Mouse (Mus musculus) MEL (cell line): ENCODE measurements around the gene Gm20388. TPM values are rescaled to one million over a fixed set of nuclear protein-coding genes. Genes with fewer than 3 reads are reported as not detected.
A peak's percentile ranks its signal among the peaks of the same experiment; 100 is the strongest.

Experiments
- DNase-seq: peaks from one replicate; pipeline ENCODE4 v3.0.0; 2011; ENCODE audit warnings: low read depth, low spot score
- H3K27ac ChIP-seq: 2 replicates; pipeline ENCODE4 v1.5.1; 2012; ENCODE audit warnings: low read depth, mild to moderate bottlenecking, control low read depth, low read length, moderate library complexity; ENCODE audit not compliant: control insufficient read depth
- H3K27me3 ChIP-seq, 2 experiments: fragments of 150-350 bp in 1 of 2; sonication (generic) in 1 of 2; 2 replicates each; pipeline ENCODE4 v1.6.1; 2012; ENCODE audit warnings: low read length in 2 of 2, mild to moderate bottlenecking in 2 of 2, improper control_type of control experiment in 1 of 2, moderate library complexity in 1 of 2; ENCODE audit not compliant: insufficient read depth in 2 of 2, control insufficient read depth in 1 of 2
- H3K36me3 ChIP-seq, 2 experiments: 2 replicates each; pipeline ENCODE4 v1.6.1; 2012 to 2014; ENCODE audit warnings: low read length in 2 of 2, improper control_type of control experiment in 1 of 2, inconsistent platforms in 1 of 2, mild to moderate bottlenecking in 1 of 2; ENCODE audit not compliant: insufficient read depth in 2 of 2, control insufficient read depth in 1 of 2
- H3K4me1 ChIP-seq, 2 experiments: fragments of 150-350 bp in 1 of 2; sonication (generic) in 1 of 2; 2 replicates each; pipeline ENCODE4 v1.6.1; 2012; ENCODE audit warnings: low read length in 2 of 2, improper control_type of control experiment in 1 of 2, mild to moderate bottlenecking in 1 of 2; ENCODE audit not compliant: insufficient read depth in 2 of 2, control insufficient read depth in 1 of 2
- H3K4me3 ChIP-seq, 2 experiments: fragments of 150-350 bp in 1 of 2; sonication (generic) in 1 of 2; 2 replicates each; pipeline ENCODE4 v1.5.1; 2012; ENCODE audit warnings: low read depth in 2 of 2, low read length in 2 of 2, mild to moderate bottlenecking in 2 of 2, moderate library complexity in 2 of 2, control low read depth in 1 of 2, improper control_type of control experiment in 1 of 2; ENCODE audit not compliant: control insufficient read depth in 1 of 2, insufficient read depth in 1 of 2
- H3K79me2 ChIP-seq: 2 replicates; pipeline ENCODE4 v1.6.1; 2012; ENCODE audit warnings: mild to moderate bottlenecking, low read length, moderate library complexity; ENCODE audit not compliant: control insufficient read depth, poor library complexity, insufficient read depth
- H3K9ac ChIP-seq: 2 replicates; pipeline ENCODE4 v1.6.1; 2012; ENCODE audit warnings: low read depth, mild to moderate bottlenecking, control low read depth, low read length, moderate library complexity; ENCODE audit not compliant: control insufficient read depth, poor library complexity, severe bottlenecking
- H3K9me3 ChIP-seq: fragments of 150-350 bp; sonication (generic); replicated peaks from 2 replicates; pipeline ENCODE4 v1.6.1; 2012; ENCODE audit warnings: mild to moderate bottlenecking, low read length, improper control_type of control experiment, moderate library complexity; ENCODE audit not compliant: insufficient read depth
- CHD1 ChIP-seq: IDR thresholded peaks from 2 replicates; pipeline ENCODE4 v1.6.1; 2012; ENCODE audit warnings: low read depth, mild to moderate bottlenecking, inconsistent platforms, low read length, improper control_type of control experiment
- CTCF ChIP-seq, 3 experiments: IDR thresholded peaks in 2 of 3; conservative IDR thresholded peaks in 1 of 3; 2 replicates each; pipeline ENCODE4 v1.5.1; 2011 to 2012; ENCODE audit warnings: low read length in 3 of 3, low read depth in 2 of 3, mild to moderate bottlenecking in 2 of 3, improper control_type of control experiment in 1 of 3, inconsistent platforms in 1 of 3, mixed read lengths in 1 of 3, moderate library complexity in 1 of 3; ENCODE audit not compliant: control insufficient read depth in 1 of 3, insufficient read depth in 1 of 3, poor library complexity in 1 of 3, severe bottlenecking in 1 of 3
- ELF1 ChIP-seq: IDR thresholded peaks from 2 replicates; pipeline ENCODE4 v1.6.1; 2014; ENCODE audit warnings: low read depth, mild to moderate bottlenecking, inconsistent platforms, low read length, improper control_type of control experiment, moderate library complexity
- GABPA ChIP-seq: IDR thresholded peaks from 2 replicates; pipeline ENCODE4 v1.6.1; 2012; ENCODE audit warnings: low read depth, mild to moderate bottlenecking, inconsistent platforms, low read length, improper control_type of control experiment, moderate library complexity
- GATA1 ChIP-seq: IDR thresholded peaks from 2 replicates; pipeline ENCODE4 v1.6.1; 2011; ENCODE audit warnings: low read depth, low read length, improper control_type of control experiment
- MAX ChIP-seq: IDR thresholded peaks from 2 replicates; pipeline ENCODE4 v1.6.1; 2011; ENCODE audit warnings: low read length, improper control_type of control experiment
- MEF2A ChIP-seq: IDR thresholded peaks from 2 replicates; pipeline ENCODE4 v1.6.1; 2014; ENCODE audit warnings: low read depth, mild to moderate bottlenecking, inconsistent platforms, low read length, improper control_type of control experiment; ENCODE audit not compliant: poor library complexity, insufficient replicate concordance, severe bottlenecking; ENCODE audit errors: extremely low read depth
- MXI1 ChIP-seq: IDR thresholded peaks from 2 replicates; pipeline ENCODE4 v1.6.1; 2011; ENCODE audit warnings: mild to moderate bottlenecking, low read depth, low read length, improper control_type of control experiment
- NRF1 ChIP-seq: IDR thresholded peaks from 2 replicates; pipeline ENCODE4 v1.6.1; 2014; ENCODE audit warnings: low read depth, mild to moderate bottlenecking, inconsistent platforms, low read length, improper control_type of control experiment, moderate library complexity; ENCODE audit not compliant: poor library complexity, insufficient read depth, severe bottlenecking
- POLR2A ChIP-seq, 2 experiments: IDR thresholded peaks; 2 replicates each; pipeline ENCODE4 v1.6.1; 2011 to 2012; ENCODE audit warnings: low read length in 2 of 2, mild to moderate bottlenecking in 2 of 2, control low read depth in 1 of 2, improper control_type of control experiment in 1 of 2, low read depth in 1 of 2, moderate library complexity in 1 of 2; ENCODE audit not compliant: control insufficient read depth in 1 of 2, insufficient read depth in 1 of 2, poor library complexity in 1 of 2
- POLR2AphosphoS2 ChIP-seq: IDR thresholded peaks from 2 replicates; pipeline ENCODE4 v1.6.1; 2011; ENCODE audit warnings: low read length, improper control_type of control experiment
- POLR2AphosphoS5 ChIP-seq: IDR thresholded peaks from 2 replicates; pipeline ENCODE4 v1.6.1; 2012; ENCODE audit warnings: low read depth, borderline replicate concordance, mild to moderate bottlenecking, inconsistent platforms, low read length, moderate library complexity, mixed read lengths
- RAD21 ChIP-seq: IDR thresholded peaks from 2 replicates; pipeline ENCODE4 v1.6.1; 2011; ENCODE audit warnings: mild to moderate bottlenecking, low read depth, low read length, improper control_type of control experiment
- RCOR1 ChIP-seq: IDR thresholded peaks from 2 replicates; pipeline ENCODE4 v1.6.1; 2012; ENCODE audit warnings: low read depth, mild to moderate bottlenecking, inconsistent platforms, low read length, improper control_type of control experiment
- TBP ChIP-seq: IDR thresholded peaks from 2 replicates; pipeline ENCODE4 v1.8.0; 2011; ENCODE audit warnings: low read depth, low read length, improper control_type of control experiment
- TCF12 ChIP-seq: IDR thresholded peaks from 2 replicates; pipeline ENCODE4 v1.6.1; 2014; ENCODE audit warnings: low read depth, mild to moderate bottlenecking, inconsistent platforms, low read length, improper control_type of control experiment, moderate library complexity
- UBTF ChIP-seq: IDR thresholded peaks from 2 replicates; pipeline ENCODE4 v1.6.1; 2012; ENCODE audit warnings: low read depth, mild to moderate bottlenecking, inconsistent platforms, low read length, improper control_type of control experiment, moderate library complexity, borderline replicate concordance; ENCODE audit not compliant: insufficient read depth
- USF1 ChIP-seq: IDR thresholded peaks from 2 replicates; pipeline ENCODE4 v1.6.1; 2014; ENCODE audit warnings: low read depth, mild to moderate bottlenecking, inconsistent platforms, low read length, improper control_type of control experiment, moderate library complexity
- ZMIZ1 ChIP-seq: IDR thresholded peaks from 2 replicates; pipeline ENCODE4 v1.6.1; 2012; ENCODE audit warnings: low read depth, mild to moderate bottlenecking, inconsistent platforms, low read length, improper control_type of control experiment, moderate library complexity
- ZNF384 ChIP-seq: IDR thresholded peaks from 2 replicates; pipeline ENCODE4 v1.6.1; 2012; ENCODE audit warnings: low read depth, mild to moderate bottlenecking, inconsistent platforms, low read length, improper control_type of control experiment
- polyA plus RNA-seq, 2 experiments: library from polyadenylated mRNA; stranded (reverse) in 1 of 2; unstranded in 1 of 2; fragments of >175 nt in 1 of 2; fragments of >200 nt in 1 of 2; gene quantifications; 2 replicates each; pipeline versions ENCODE4 v1.2.1 to v1.2.4; 2012; ENCODE audit warnings: low replicate concordance in 2 of 2, low read depth in 1 of 2; ENCODE audit not compliant: insufficient read length in 2 of 2, insufficient read depth in 1 of 2, missing spikeins in 1 of 2
- total RNA-seq: library from RNA; depleted of rRNA; stranded (reverse); fragments of 300-350 nt; gene quantifications from 2 replicates; pipeline ENCODE4 v1.2.3, GENCODE M21; 2012

The Gm20388 gene
- total and polyA plus RNA-seq, 3 experiments = 11.1 to 17.8 TPM; not detected in 1

DNA sequence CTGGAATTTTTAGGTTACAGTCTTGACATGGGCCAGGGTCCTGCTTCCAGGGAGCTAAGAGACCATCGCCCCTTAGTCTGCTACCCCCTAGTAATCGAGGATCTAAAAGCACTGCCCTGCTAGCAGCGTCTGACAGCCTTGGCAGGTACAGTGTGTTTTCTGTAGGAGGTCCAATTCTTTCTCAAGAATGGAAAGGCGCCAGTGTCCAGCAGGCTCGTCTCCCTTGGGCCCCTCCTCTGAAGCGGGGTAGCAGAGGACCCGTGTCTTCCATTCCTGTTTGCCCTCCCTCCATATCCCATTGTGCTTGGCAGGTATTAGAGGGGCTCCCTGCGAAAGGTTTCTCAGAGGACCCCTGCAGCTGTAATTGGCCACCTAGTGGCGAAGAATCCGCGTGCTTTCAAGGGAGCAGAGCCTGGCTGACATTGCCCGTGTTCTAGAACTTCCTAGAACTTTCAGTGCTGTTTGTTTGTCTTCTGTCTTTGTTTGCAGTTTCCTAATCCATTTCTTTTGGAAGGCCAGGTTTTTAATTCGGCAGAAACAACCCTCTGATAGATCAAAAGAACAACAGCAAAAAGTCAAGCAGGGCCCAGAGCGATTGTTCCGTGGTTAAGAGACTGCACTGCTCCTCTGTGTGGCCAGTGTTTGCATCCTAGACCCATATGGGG, 2136.7 kb downstream of the Gm20388 start:
- Histone ChIP-seq H3K79me2 (no peaks in the 10 kb centered on the region), H3K27ac (no peak overlapping the region), H3K36me3 (no peaks in the 10 kb centered on the region), H3K27me3 (no peaks in the 10 kb centered on the region), H3K4me3 (no peak overlapping the region), H3K9ac (no peak overlapping the region), H3K9me3 (no peaks in the 10 kb centered on the region), H3K4me1 (no peaks in the 10 kb centered on the region)
- no peak for DNase-seq
- TF ChIP-seq MEF2A = no peak
- peak in 1 of 3 experiments; percentile 25; a peak in 1 of 6 replicates for TF ChIP-seq CTCF (IDR thresholded peaks at IDR 0.05 in 2 of 3, conservative IDR thresholded peaks at IDR 0.05 in 1 of 3; ENCODE audit: control insufficient read depth in 1 of 3, insufficient read depth in 1 of 3, low read depth in 2 of 3, low read length in 3 of 3, poor library complexity in 1 of 3, severe bottlenecking in 1 of 3)

DNA sequence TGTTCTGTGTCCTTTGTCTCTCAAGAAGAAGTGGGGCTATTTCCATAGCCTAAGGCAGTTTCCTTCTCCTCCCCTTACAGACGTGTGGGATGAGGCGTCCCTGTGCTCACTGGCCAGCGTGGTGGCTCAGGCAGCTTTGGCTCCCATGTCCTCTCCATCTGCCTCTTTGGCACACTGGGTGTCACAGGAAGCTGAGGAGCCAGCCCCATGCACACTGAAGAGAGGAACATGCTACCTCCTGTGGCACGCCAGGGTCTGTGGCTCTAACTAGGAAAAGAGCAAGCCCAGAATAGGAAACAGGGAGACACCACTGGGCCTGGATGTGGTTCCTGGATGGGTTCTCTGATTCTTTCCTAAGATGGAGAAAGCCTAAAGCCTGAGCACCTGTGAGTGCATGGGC, 2138.6 kb downstream of the Gm20388 start:
- Histone ChIP-seq H3K4me1 (no peaks in the 10 kb centered on the region), H3K79me2 (no peaks in the 10 kb centered on the region), H3K9me3 (no peaks in the 10 kb centered on the region), H3K4me3 (no peak overlapping the region), H3K27me3 (no peaks in the 10 kb centered on the region), H3K9ac (no peak overlapping the region), H3K27ac (no peak overlapping the region), H3K36me3 (no peaks in the 10 kb centered on the region)
- TF ChIP-seq ZMIZ1 (no peak), TCF12 (no peak)
- DNase-seq = no peak

DNA sequence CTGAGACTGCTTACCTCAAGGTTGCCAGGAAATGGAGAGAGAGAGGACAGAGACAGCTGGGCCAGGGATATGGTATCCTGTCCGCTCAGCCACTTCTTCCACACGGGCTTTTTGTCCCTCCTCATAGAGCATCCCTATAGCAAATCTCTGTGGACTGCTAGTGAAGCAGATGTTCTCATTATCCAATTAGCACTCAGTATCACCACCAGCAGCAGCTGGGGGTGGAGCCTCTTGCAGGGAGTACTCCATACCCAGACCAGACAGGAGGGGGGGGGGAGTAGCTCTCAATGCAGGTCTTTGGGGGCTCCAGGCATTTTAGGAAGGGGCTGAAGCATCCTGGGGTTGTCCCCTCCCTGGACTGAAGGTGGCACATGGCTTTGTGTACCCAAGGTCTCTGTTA, 2139.3 kb downstream of the Gm20388 start:
- Histone ChIP-seq H3K4me1 (no peaks in the 10 kb centered on the region), H3K27me3 (no peaks in the 10 kb centered on the region)

More for the DNA sequence above, 2139.3 kb downstream of the Gm20388 start:
- Histone ChIP-seq H3K9me3 (no peaks in the 10 kb centered on the region), H3K36me3 (no peaks in the 10 kb centered on the region)
- no peak for TF ChIP-seq RAD21
- no peak for TF ChIP-seq NRF1
- no peak for TF ChIP-seq UBTF
- TF ChIP-seq MAX = no peak
- TF ChIP-seq RCOR1 = no peak
- TF ChIP-seq ELF1 = no peak
- TF ChIP-seq GABPA = no peak
- TF ChIP-seq ZNF384 = no peak
- TF ChIP-seq CHD1 = no peak
- no peak for TF ChIP-seq GATA1
- no peak for TF ChIP-seq TBP
- no peak for TF ChIP-seq POLR2A (IDR thresholded peaks at IDR 0.05; ENCODE audit: control insufficient read depth in 1 of 2, insufficient read depth in 1 of 2, low read depth in 1 of 2, low read length in 2 of 2, poor library complexity in 1 of 2)
- TF ChIP-seq USF1 = no peak
- no peak for TF ChIP-seq POLR2AphosphoS5
- TF ChIP-seq POLR2AphosphoS2 = no peak
- TF ChIP-seq MXI1 = no peak
- TF ChIP-seq, all 39 proteins: peak for 0
- Histone ChIP-seq H3K9ac (no peak overlapping the region), H3K27ac (no peak overlapping the region), H3K79me2 (no peaks in the 10 kb centered on the region), H3K4me3 (no peak overlapping the region)
- DNase-seq = no peak
